Mouse (Mus musculus): ENCODE results near the gene Fam243.

GRCm38 (mm10) chr16:92348941-92349340, 27.7 kb upstream of the Fam243 start:
- TF ChIP-seq CTCF (IDR thresholded peaks at IDR 0.05; ENCODE audit: insufficient read depth, low read depth, low read length) (no peak), POLR2A (IDR thresholded peaks at IDR 0.05; ENCODE audit: insufficient read depth, low read depth, low read length) (no peak)
